Mouse (Mus musculus) midbrain, embryonic 11.5 days (tissue): ENCODE results near the gene Hoxa7. TPM values are rescaled to one million over a fixed set of nuclear protein-coding genes. Genes with fewer than 3 reads are reported as not detected.

Experiments used
- ATAC-seq: fragments of 200-750 bp; cut with Nextera tagmentation; 2 replicates; pipeline ENCODE4 v1.8.0; 2017; ENCODE audit warnings: moderate TSS enrichment, moderate library complexity; ENCODE audit not compliant: low FRiP score
- DNase-seq: peaks from one replicate; pipeline ENCODE4 v3.0.0; 2015; ENCODE audit warnings: low spot score; ENCODE audit errors: missing footprints
- H3K27ac ChIP-seq: fragments of 300-500 bp; sonication (generic); 2 replicates; pipeline ENCODE4 v1.5.1; 2014; ENCODE audit warnings: low read depth, low read length
- H3K27me3 ChIP-seq: fragments of 300-500 bp; sonication (generic); 2 replicates; pipeline ENCODE4 v1.6.1; 2014; ENCODE audit warnings: mild to moderate bottlenecking, low read length, moderate library complexity, mixed read lengths; ENCODE audit not compliant: control insufficient read depth, insufficient read depth
- H3K36me3 ChIP-seq: fragments of 300-500 bp; sonication (generic); 2 replicates; pipeline ENCODE4 v1.6.1; 2014; ENCODE audit warnings: mild to moderate bottlenecking, low read length, moderate library complexity, mixed read lengths; ENCODE audit not compliant: control insufficient read depth, insufficient read depth
- H3K4me1 ChIP-seq: fragments of 300-500 bp; sonication (generic); 2 replicates; pipeline ENCODE4 v1.6.1; 2014; ENCODE audit warnings: low read length; ENCODE audit not compliant: control insufficient read depth, insufficient read depth
- H3K4me2 ChIP-seq: fragments of 300-500 bp; sonication (generic); 2 replicates; pipeline ENCODE4 v1.6.1; 2014; ENCODE audit warnings: mild to moderate bottlenecking, moderate library complexity
- H3K4me3 ChIP-seq: fragments of 300-500 bp; sonication (generic); 2 replicates; pipeline ENCODE4 v1.5.1; 2014; ENCODE audit warnings: low read depth, low read length
- H3K9ac ChIP-seq: fragments of 300-500 bp; sonication (generic); 2 replicates; pipeline ENCODE4 v1.6.1; 2014; ENCODE audit warnings: low read length
- H3K9me3 ChIP-seq: fragments of 300-500 bp; sonication (generic); 2 replicates; pipeline ENCODE4 v1.6.1; 2016; ENCODE audit warnings: low read length; ENCODE audit not compliant: control insufficient read depth
- WGBS: fragments of 180-500 bp; shearing (Covaris S2); extraction: QIAGEN DNeasy Blood & Tissue Kit; methylation state at CpG from one replicate; pipeline ENCODE4 v1.1.7; 2014; 5-methylcytosine and 5-hydroxymethylcytosine counted together
- polyA plus RNA-seq: library from polyadenylated mRNA; unstranded; fragments of >200 nt; fragmentation: Nextera tagmentation; extraction: Ambion mirVana; gene quantifications from 2 replicates; pipeline ENCODE4 v1.2.1, GENCODE M21; 2014

Hoxa7 gene
- polyA plus RNA-seq, 1 experiment from 2014 or later = not detected

DNA sequence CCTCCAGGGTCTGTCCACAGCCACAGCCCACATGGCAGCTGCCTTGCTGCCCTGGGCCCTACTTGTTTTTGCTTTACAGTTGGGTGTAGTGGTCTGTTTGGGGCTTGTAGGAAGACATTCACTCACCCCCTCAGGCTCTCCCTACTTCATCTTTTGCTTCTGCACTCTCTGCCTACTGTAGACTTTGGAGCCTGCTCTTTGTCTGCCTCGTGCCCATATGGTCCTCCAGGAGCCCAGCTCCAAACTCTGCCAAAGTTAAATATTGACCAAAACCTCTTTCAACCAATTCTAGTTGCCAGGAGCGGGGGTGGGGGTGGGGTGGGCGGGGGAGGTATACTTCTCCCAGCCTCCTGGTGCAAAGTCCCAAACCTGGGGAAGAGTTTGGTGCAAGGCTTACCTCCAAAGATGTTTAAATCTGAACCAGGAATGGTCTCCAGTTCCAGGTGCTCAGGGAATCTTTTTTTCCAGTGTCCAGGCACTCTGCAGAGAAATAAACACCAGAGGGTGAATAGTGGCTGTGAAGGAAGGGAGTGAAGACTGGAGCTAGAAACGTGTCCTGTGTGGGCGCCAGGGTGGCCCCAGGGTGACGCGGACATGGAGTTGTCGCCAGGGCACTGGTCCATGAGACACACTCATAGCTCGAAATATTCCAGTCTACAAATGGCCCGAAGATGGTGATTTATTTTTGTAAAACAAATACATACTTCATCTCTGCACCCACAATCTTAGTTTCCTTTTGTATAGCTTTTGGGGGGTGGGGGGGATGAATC, 38.2 kb downstream of the Hoxa7 start:
- no peak for ATAC-seq
- Histone ChIP-seq H3K4me1 (no peaks in the 10 kb centered on the region), H3K9ac (no peak overlapping the region), H3K4me2 (no peak overlapping the region), H3K27me3 (peaks cover 100% of the 10 kb centered on the region), H3K4me3 (no peak overlapping the region), H3K36me3 (no peaks in the 10 kb centered on the region), H3K9me3 (no peaks in the 10 kb centered on the region), H3K27ac (no peak overlapping the region)
- 8% methylated on average over 10 of the region's 10 CpGs for WGBS
- DNase-seq = no peak

GRCm38 (mm10) chr6:52182793-52183192, 38.9 kb downstream of the Hoxa7 start:
- H3K4me3 ChIP-seq = no peak overlapping the region
- WGBS = 3% methylated on average over 1 of the region's 1 CpGs
- no peak for DNase-seq

GRCm38 (mm10) chr6:52182030-52182429, 39.6 kb downstream of the Hoxa7 start:
- 15% methylated on average over 2 of the region's 2 CpGs for WGBS
- Histone ChIP-seq H3K9ac (no peak overlapping the region), H3K9me3 (no peaks in the 10 kb centered on the region), H3K4me3 (no peak overlapping the region), H3K4me1 (no peaks in the 10 kb centered on the region), H3K4me2 (no peak overlapping the region), H3K36me3 (no peaks in the 10 kb centered on the region), H3K27ac (no peak overlapping the region), H3K27me3 (peaks cover 100% of the 10 kb centered on the region)
- no peak for ATAC-seq
- DNase-seq = no peak

More at GRCm38 (mm10) chr6:52182793-52183192, 38.9 kb downstream of the Hoxa7 start:
- Histone ChIP-seq H3K27me3 (peaks cover 100% of the 10 kb centered on the region), H3K36me3 (no peaks in the 10 kb centered on the region), H3K9me3 (no peaks in the 10 kb centered on the region), H3K4me2 (no peak overlapping the region), H3K4me1 (no peaks in the 10 kb centered on the region), H3K9ac (no peak overlapping the region), H3K27ac (no peak overlapping the region)
- no peak for ATAC-seq

DNA sequence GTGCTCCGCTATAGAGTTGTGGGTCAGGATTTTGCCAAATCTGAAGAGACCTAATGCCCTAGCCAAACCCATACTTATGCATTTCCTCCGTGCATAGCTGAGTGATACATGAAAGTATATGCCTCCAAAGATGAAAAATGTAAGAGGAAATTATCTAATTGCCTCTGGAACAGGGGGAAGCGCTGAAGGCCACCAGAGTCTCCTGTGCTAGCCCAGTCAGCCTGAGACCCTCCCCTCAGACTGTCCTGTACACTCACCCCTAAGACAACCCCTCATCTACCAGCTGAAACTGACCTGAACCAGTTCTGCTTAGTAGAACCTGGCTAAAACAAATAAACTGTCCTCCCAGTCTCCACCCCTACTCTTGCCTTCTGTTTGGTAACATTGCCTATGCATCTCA, 40.9 kb downstream of the Hoxa7 start:
- Histone ChIP-seq H3K4me1 (no peaks in the 10 kb centered on the region), H3K9ac (no peak overlapping the region), H3K27ac (no peak overlapping the region), H3K4me2 (no peak overlapping the region), H3K36me3 (no peaks in the 10 kb centered on the region), H3K9me3 (no peaks in the 10 kb centered on the region), H3K27me3 (peaks cover 100% of the 10 kb centered on the region), H3K4me3 (no peak overlapping the region)
- DNase-seq (no peak), ATAC-seq (no peak)
- 8% methylated on average over 3 of the region's 3 CpGs for WGBS

- Histone ChIP-seq H3K9ac (no peak overlapping the region), H3K27me3 (peaks cover 100% of the 10 kb centered on the region), H3K9me3 (no peaks in the 10 kb centered on the region), H3K4me1 (no peaks in the 10 kb centered on the region), H3K4me2 (no peak overlapping the region), H3K27ac (no peak overlapping the region), H3K4me3 (no peak overlapping the region), H3K36me3 (no peaks in the 10 kb centered on the region)
- no peak for ATAC-seq
- DNase-seq = no peak
- WGBS = 3% methylated on average over 11 of the region's 11 CpGs
These were observed 41.4 kb downstream of the Hoxa7 start for GRCm38 (mm10) chr6:52180213-52180710.

GRCm38 (mm10) chr6:52179690-52180089, 42.0 kb downstream of the Hoxa7 start:
- H3K9me3 ChIP-seq = no peaks in the 10 kb centered on the region
- no peak overlapping the region for H3K4me2 ChIP-seq
- H3K9ac ChIP-seq = no peak overlapping the region
- no peak overlapping the region for H3K27ac ChIP-seq
- H3K27me3 ChIP-seq = peaks cover 100% of the 10 kb centered on the region
- ATAC-seq = no peak
- no peak overlapping the region for H3K4me3 ChIP-seq
- under 1% methylated on average over 10 of the region's 10 CpGs for WGBS
- no peak for DNase-seq
- H3K4me1 ChIP-seq = no peaks in the 10 kb centered on the region
- H3K36me3 ChIP-seq = no peaks in the 10 kb centered on the region

GRCm38 (mm10) chr6:52178918-52179665, 42.6 kb downstream of the Hoxa7 start:
- no peaks in the 10 kb centered on the region for H3K4me1 ChIP-seq
- DNase-seq (no peak), ATAC-seq (no peak)
- no peaks in the 10 kb centered on the region for H3K9me3 ChIP-seq
- no peaks in the 10 kb centered on the region for H3K36me3 ChIP-seq
- H3K4me2 ChIP-seq = no peak overlapping the region
- H3K27ac ChIP-seq = no peak overlapping the region
- H3K9ac ChIP-seq = no peak overlapping the region
- H3K27me3 ChIP-seq = peaks cover 98% of the 10 kb centered on the region
- H3K4me3 ChIP-seq = no peak overlapping the region
- WGBS = 0% methylated on average over 4 of the region's 4 CpGs

DNA sequence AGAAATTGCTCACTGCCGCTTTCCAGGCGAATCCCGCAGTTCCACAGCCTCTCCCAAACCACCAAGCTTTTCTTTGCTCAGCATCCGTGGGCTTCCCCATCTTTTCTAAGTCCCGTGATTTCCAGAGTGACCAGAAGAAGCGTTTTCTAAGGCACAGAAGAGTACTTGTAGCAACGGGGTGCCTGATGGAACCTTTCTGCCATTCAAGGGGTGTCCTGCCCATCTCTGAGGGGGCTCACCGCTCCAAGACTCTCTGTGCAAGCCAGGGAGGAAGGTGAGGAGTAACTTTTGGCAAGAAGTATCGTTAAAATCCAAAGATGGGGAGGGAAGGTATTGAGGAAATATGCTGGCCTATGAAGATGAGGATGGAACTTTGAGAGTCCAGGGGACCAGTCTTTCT, 43.8 kb downstream of the Hoxa7 start:
- H3K9ac ChIP-seq = no peak overlapping the region
- no peak overlapping the region for H3K4me2 ChIP-seq
- 1% methylated on average over 9 of the region's 9 CpGs for WGBS
- no peak overlapping the region for H3K27ac ChIP-seq
- DNase-seq (no peak), ATAC-seq (no peak)
- H3K36me3 ChIP-seq = no peaks in the 10 kb centered on the region
- peaks cover 98% of the 10 kb centered on the region for H3K27me3 ChIP-seq
- H3K9me3 ChIP-seq = no peaks in the 10 kb centered on the region
- no peaks in the 10 kb centered on the region for H3K4me1 ChIP-seq
- no peak overlapping the region for H3K4me3 ChIP-seq

DNA sequence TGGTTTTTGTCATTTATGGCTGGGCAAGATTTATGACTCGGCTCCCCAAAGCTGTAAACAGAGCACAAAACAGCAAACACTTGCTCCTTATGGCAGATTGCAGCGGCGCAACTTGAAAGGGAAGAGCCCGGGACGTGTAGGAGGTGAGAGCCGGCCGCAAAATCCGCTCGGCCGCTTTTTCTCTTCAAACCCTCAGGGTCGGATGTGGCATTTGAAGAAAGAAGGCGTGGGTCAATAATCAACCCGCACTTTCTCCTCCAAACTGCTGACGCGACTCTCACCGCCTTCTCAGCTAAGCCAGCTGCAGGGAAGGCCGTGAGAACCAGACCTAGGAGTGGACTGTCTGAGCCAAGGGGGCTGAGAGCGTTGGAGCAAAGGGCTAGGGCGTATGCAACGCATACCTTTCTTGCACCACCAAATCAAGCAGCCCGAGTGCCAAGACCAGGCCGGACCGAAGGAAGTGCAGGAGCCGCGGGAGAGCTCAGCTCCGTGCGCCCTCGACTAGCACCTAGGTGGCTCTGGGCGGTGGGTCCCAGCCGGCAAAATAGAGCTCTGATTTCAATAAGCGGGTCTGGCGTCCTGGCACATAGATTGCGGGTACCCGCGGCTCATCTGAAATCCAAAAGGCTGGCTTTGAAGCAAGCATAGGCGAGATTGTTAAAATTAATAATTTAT, 44.5 kb downstream of the Hoxa7 start, which contains the start of gene 5730596B20Rik:
Gene 5730596B20Rik, plus strand, starts transcription at position 438 of the 675 bp plus-strand sequence.
- H3K4me1 ChIP-seq = peaks cover 3% of the 10 kb centered on the region; the same call in 1 of the 2 replicates
- H3K9me3 ChIP-seq = no peaks in the 10 kb centered on the region
- ATAC-seq = no peak
- 1% methylated on average over 36 of the region's 36 CpGs for WGBS
- no peak within 1 kb of the TSS for H3K9ac ChIP-seq
- no peak within 1 kb of the TSS for H3K27ac ChIP-seq
- no peak within 1 kb of the TSS for H3K4me2 ChIP-seq
- no peaks in the 10 kb centered on the region for H3K36me3 ChIP-seq
- H3K27me3 ChIP-seq = peaks cover 98% of the 10 kb centered on the region
- no peak within 1 kb of the TSS for H3K4me3 ChIP-seq
- DNase-seq = no peak
